In the genomic region with DNA sequence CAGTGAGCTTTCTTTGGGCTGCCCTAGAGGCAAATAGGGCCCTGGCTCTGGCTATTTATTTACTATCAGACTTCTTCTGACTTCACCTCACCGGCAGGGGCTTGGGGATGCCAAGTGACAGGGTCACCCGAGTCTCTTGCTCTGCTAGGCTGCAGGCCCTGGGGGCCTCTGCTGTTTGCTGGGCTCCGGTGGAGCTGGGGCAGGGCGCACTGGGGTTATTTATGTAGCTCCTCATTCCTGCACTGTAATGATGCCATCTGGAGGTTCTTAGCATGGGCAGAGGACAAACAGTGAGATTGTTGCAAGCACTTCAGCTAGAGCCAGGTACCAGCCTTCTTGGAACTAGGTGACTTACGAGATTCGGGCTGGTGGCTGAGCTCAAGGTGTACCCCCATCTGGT, we compare ENCODE assay signal across 12 mouse cellular contexts. TPM values are rescaled to one million over a fixed set of nuclear protein-coding genes. Genes with fewer than 3 reads are reported as not detected.
A peak's percentile ranks its signal among the peaks of the same experiment; 100 is the strongest.
DNase-seq lines count a peak whose midpoint lies in the region; ATAC-seq and TF ChIP-seq lines count a peak whose summit lies in the region.
"Had no signal": no experiment of that assay in that cellular context is flagged by ENCODE, and none has a peak within 500 bp of the region (broad histone marks: within the 10 kb centered on the region; RNA-seq: fewer than 3 reads in every experiment).

No protein-coding gene starts in this region.

- no peak overlapping the region for H3K4me2 ChIP-seq in midbrain, embryonic 13.5 days (replicated peaks)
- H3K4me2 ChIP-seq in limb, embryonic 14.5 days (replicated peaks; ENCODE audit: low read depth, low read length, severe bottlenecking), result no peak overlapping the region

- peak; percentile 69 for ATAC-seq in cerebellum, adult (ENCODE audit: insufficient number of reproducible peaks, low FRiP score, low TSS enrichment)
- ATAC-seq in midbrain, embryonic 13.5 days, result no peak
- ATAC-seq in limb, embryonic 14.5 days (ENCODE audit: low FRiP score, low read depth), result no peak
- no peak for ATAC-seq in CD4-positive, CD25-positive, alpha-beta regulatory T cell, adult 4 months
- ATAC-seq: forebrain, embryonic 14.5 days; hindbrain, embryonic 16.5 days had no signal

- H3K9me3 ChIP-seq in midbrain, embryonic 10.5 days (replicated peaks), result no peaks in the 10 kb centered on the region
- H3K9me3 ChIP-seq in midbrain, embryonic 13.5 days, result no peaks in the 10 kb centered on the region
- no peaks in the 10 kb centered on the region for H3K9me3 ChIP-seq in limb, embryonic 14.5 days (ENCODE audit: control insufficient read depth, low read length)
- H3K9me3 ChIP-seq: G1E had no signal

- no peak overlapping the region for H3K9ac ChIP-seq in midbrain, embryonic 13.5 days (replicated peaks)
- H3K9ac ChIP-seq in limb, embryonic 14.5 days (ENCODE audit: low read depth, low read length, severe bottlenecking), result no peak overlapping the region

- WGBS in midbrain, embryonic 10.5 days, result 74% methylated on average over 6 of the region's 6 CpGs
- WGBS in midbrain, embryonic 13.5 days, result 87% methylated on average over 6 of the region's 6 CpGs
- WGBS in limb, embryonic 14.5 days, result 45% methylated on average over 6 of the region's 6 CpGs

- TF ChIP-seq POLR2A in limb, embryonic 14.5 days (IDR thresholded peaks at IDR 0.05; ENCODE audit: borderline replicate concordance, extremely low read depth, insufficient read depth, insufficient read length), result no peak

- no peak overlapping the region for H3K4me3 ChIP-seq in midbrain, embryonic 10.5 days
- no peak overlapping the region for H3K4me3 ChIP-seq in midbrain, embryonic 13.5 days (replicated peaks)
- H3K4me3 ChIP-seq in limb, embryonic 14.5 days (replicated peaks; ENCODE audit: low read length), result no peak overlapping the region

- H3K27me3 ChIP-seq in midbrain, embryonic 10.5 days (ENCODE audit: low read depth, poor library complexity, severe bottlenecking), result no peaks in the 10 kb centered on the region
- H3K27me3 ChIP-seq in midbrain, embryonic 13.5 days, result no peaks in the 10 kb centered on the region
- no peaks in the 10 kb centered on the region for H3K27me3 ChIP-seq in limb, embryonic 14.5 days (ENCODE audit: control insufficient read depth, insufficient read depth, low read length)

- peaks cover 39% of the 10 kb centered on the region for H3K4me1 ChIP-seq in midbrain, embryonic 10.5 days
- peaks cover 10% of the 10 kb centered on the region; the same call in 1 of the 2 replicates for H3K4me1 ChIP-seq in midbrain, embryonic 13.5 days (replicated peaks)
- H3K4me1 ChIP-seq in limb, embryonic 14.5 days (ENCODE audit: control insufficient read depth, insufficient read depth, low read length), result peaks cover 17% of the 10 kb centered on the region

- H3K36me3 ChIP-seq in midbrain, embryonic 10.5 days, result peaks cover 3% of the 10 kb centered on the region; the same call in 1 of the 2 replicates
- H3K36me3 ChIP-seq in midbrain, embryonic 13.5 days, result no peaks in the 10 kb centered on the region; the same call in 1 of the 2 replicates
- H3K36me3 ChIP-seq in limb, embryonic 14.5 days (ENCODE audit: control insufficient read depth, insufficient read depth, low read length), result peaks cover 10% of the 10 kb centered on the region
- H3K36me3 ChIP-seq: G1E had no signal

- H3K27ac ChIP-seq in midbrain, embryonic 10.5 days (replicated peaks), result peak overlapping the region; percentile 42; the same call in 1 of the 2 replicates
- H3K27ac ChIP-seq in midbrain, embryonic 13.5 days, result no peak overlapping the region
- H3K27ac ChIP-seq in limb, embryonic 14.5 days (replicated peaks; ENCODE audit: low read depth, low read length), result peak overlapping the region; percentile 55; the same call in 1 of the 2 replicates

- no peak for DNase-seq in cerebellum, postnatal 10 days
- no peak for DNase-seq in midbrain, embryonic 10.5 days (ENCODE audit: low spot score)
- DNase-seq in kidney, adult 8-10 months, result peak; percentile 17 to 36
- no peak for DNase-seq in limb, embryonic 14.5 days (ENCODE audit: low spot score)
- DNase-seq in adrenal gland, adult 8-10 months, result no peak
- DNase-seq: thymus, postnatal 36 days had no signal

RNA-seq across cellular contexts. Expression of gene Ptrhd1, which starts 41.3 kb away (rescaled TPM):
- 5.9 and 6.2 TPM in 2 replicates for polyA plus RNA-seq in midbrain, embryonic 10.5 days (2016; fragmentation: Nextera tagmentation; extraction: Ambion mirVana)
- 5.3 and 5.6 TPM in 2 replicates for polyA plus RNA-seq in midbrain, embryonic 13.5 days (2015; fragmentation: Nextera tagmentation; extraction: Ambion mirVana)
- polyA plus RNA-seq in limb, embryonic 14.5 days (2012; rRNA removed), result 4.1 and 5.3 TPM in 2 replicates
- polyA plus RNA-seq in limb, embryonic 14.5 days (2014; fragmentation: Nextera tagmentation; extraction: Ambion mirVana), result 5.5 and 5.6 TPM in 2 replicates
- polyA plus RNA-seq in CD4-positive, CD25-positive, alpha-beta regulatory T cell, adult 4 months (2017; shearing (Covaris generic)), result 1 to 10 TPM; 4.1 to 4.5 TPM
- total RNA-seq in adrenal gland, adult 8-10 months (2022), result 1 to 10 TPM; 7.0 to 9.4 (median 8.5) TPM

RNA-seq across cellular contexts. Expression of gene Cenpo, which starts 41.6 kb away (rescaled TPM):
- 21.6 and 23.5 TPM in 2 replicates for polyA plus RNA-seq in midbrain, embryonic 10.5 days (2016; fragmentation: Nextera tagmentation; extraction: Ambion mirVana)
- 10.2 and 13.1 TPM in 2 replicates for polyA plus RNA-seq in midbrain, embryonic 13.5 days (2015; fragmentation: Nextera tagmentation; extraction: Ambion mirVana)
- polyA plus RNA-seq in limb, embryonic 14.5 days (2012; rRNA removed), result 19.2 and 21.1 TPM in 2 replicates
- polyA plus RNA-seq in limb, embryonic 14.5 days (2014; fragmentation: Nextera tagmentation; extraction: Ambion mirVana), result 11.9 and 13.7 TPM in 2 replicates
- polyA plus RNA-seq in CD4-positive, CD25-positive, alpha-beta regulatory T cell, adult 4 months (2017; shearing (Covaris generic)), result 10 to 100 TPM; 22.5 to 36.8 TPM
- total RNA-seq in adrenal gland, adult 8-10 months (2022), result 10 to 100 TPM in 3 of 4 experiments, 1 to 10 TPM in 1; 8.3 to 15.3 (median 12.2) TPM

RNA-seq across cellular contexts. Expression of gene Adcy3, which starts 59.6 kb away (rescaled TPM):
- polyA plus RNA-seq in midbrain, embryonic 10.5 days (2016; fragmentation: Nextera tagmentation; extraction: Ambion mirVana), result 4.6 and 4.8 TPM in 2 replicates
- 4.8 and 5.8 TPM in 2 replicates for polyA plus RNA-seq in midbrain, embryonic 13.5 days (2015; fragmentation: Nextera tagmentation; extraction: Ambion mirVana)
- polyA plus RNA-seq in limb, embryonic 14.5 days (2012; rRNA removed), result 15.5 and 19.9 TPM in 2 replicates
- 11.5 and 13.5 TPM in 2 replicates for polyA plus RNA-seq in limb, embryonic 14.5 days (2014; fragmentation: Nextera tagmentation; extraction: Ambion mirVana)
- polyA plus RNA-seq in CD4-positive, CD25-positive, alpha-beta regulatory T cell, adult 4 months (2017; shearing (Covaris generic)), result 1 to 10 TPM; 3.8 to 5.3 TPM
- 10 to 100 TPM; 40.5 to 52.1 (median 41.5) TPM for total RNA-seq in adrenal gland, adult 8-10 months (2022)
- polyA plus RNA-seq: G1E had no signal

Comparison
In these comparisons a context has a peak if more than half of its experiments do, and no peak if none do; other contexts are left out.
1. DNase-seq: peak in kidney, adult 8-10 months (2 of 2); none in cerebellum, postnatal 10 days (0 of 2), midbrain, embryonic 10.5 days (single experiment), limb, embryonic 14.5 days (single experiment) and adrenal gland, adult 8-10 months (single experiment).